Comparison of ENCODE assay signal across 10 mouse cellular contexts in the genomic region with DNA sequence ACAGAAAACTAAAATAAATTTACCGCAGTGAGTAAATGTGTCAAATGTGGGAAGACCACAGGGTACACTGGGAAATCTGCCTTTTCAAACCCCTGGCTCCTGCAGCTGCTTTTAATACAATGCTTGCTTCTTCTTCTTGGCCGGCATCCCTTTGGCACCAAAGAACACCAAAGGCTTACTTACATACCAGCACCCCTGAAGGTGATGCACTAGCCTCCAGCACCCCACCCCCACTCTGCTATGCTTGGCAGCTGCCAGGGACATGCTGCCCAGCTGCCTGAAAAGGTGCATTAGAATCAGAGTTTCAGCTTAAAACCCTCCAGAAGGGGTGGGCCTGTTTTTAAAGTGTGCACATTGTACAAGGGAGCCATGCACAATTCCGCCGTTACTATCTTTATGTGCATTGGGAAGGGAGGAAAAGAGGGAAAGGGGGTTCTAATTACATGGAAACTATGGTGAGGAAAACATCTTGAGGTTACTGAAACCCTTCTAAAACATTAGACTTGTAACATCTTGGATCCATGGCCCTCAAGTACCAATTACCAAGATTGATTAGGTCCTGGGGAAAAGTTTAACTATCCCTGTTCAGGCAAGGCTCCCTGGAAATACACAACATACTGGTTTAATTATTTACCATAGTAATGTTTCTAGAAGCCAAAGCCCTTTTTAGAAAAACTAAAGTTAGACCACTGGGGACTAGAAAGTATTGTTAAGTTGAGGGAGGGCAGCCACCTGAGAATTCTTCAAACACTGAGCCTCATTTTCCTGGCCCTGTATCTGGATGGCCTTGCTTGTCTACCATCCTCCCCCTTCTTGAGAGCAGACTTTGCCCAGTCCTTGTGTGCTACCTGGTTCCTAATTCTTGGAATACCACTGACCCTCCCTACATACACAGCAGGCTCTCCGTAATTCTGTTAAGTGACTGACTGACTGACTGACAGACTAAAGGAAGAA. TPM values are rescaled to one million over a fixed set of nuclear protein-coding genes. Genes with fewer than 3 reads are reported as not detected.
DNase-seq lines count a peak whose midpoint lies in the region; ATAC-seq and TF ChIP-seq lines count a peak whose summit lies in the region.
"Had no signal": no experiment of that assay in that cellular context is flagged by ENCODE, and none has a peak within 500 bp of the region (broad histone marks: within the 10 kb centered on the region; RNA-seq: fewer than 3 reads in every experiment).

No protein-coding gene starts in this region.

- peaks cover 32% of the 10 kb centered on the region for H3K4me1 ChIP-seq in limb, embryonic 11.5 days (ENCODE audit: control insufficient read depth, insufficient read depth, low read length)
- 0 out of 2 replicates have a peak, but pooled peaks cover 3% of the 10 kb centered on the region for H3K4me1 ChIP-seq in cerebellum, adult 2 months (ENCODE audit: control insufficient read depth, insufficient read depth, low read length)

- no peaks in the 10 kb centered on the region for H3K36me3 ChIP-seq in limb, embryonic 11.5 days (ENCODE audit: control insufficient read depth, insufficient read depth, low read length)
- H3K36me3 ChIP-seq: G1E; midbrain, embryonic 15.5 days had no signal

- WGBS in limb, embryonic 11.5 days, result 20% methylated on average over 5 of the region's 5 CpGs
- WGBS in cerebellum, adult 2 months, result 71% methylated on average over 5 of the region's 5 CpGs

- no peaks in the 10 kb centered on the region for H3K9me3 ChIP-seq in limb, embryonic 11.5 days (ENCODE audit: control insufficient read depth, low read length)
- H3K9me3 ChIP-seq: G1E; midbrain, embryonic 15.5 days had no signal

- no peak overlapping the region for H3K4me3 ChIP-seq in limb, embryonic 11.5 days (ENCODE audit: low read depth, low read length)
- no peak overlapping the region for H3K4me3 ChIP-seq in cerebellum, adult 2 months (replicated peaks; ENCODE audit: insufficient read depth, low read depth, low read length)
- H3K4me3 ChIP-seq: midbrain, embryonic 15.5 days had no signal

- no peaks in the 10 kb centered on the region for H3K27me3 ChIP-seq in limb, embryonic 11.5 days (ENCODE audit: control insufficient read depth, insufficient read depth, low read length)
- no peaks in the 10 kb centered on the region for H3K27me3 ChIP-seq in cerebellum, adult 2 months (ENCODE audit: control insufficient read depth, insufficient read depth, low read length)
- H3K27me3 ChIP-seq: midbrain, embryonic 15.5 days had no signal

- no peak for TF ChIP-seq POLR2A in cerebellum, adult 2 months (IDR thresholded peaks at IDR 0.05; ENCODE audit: borderline replicate concordance, insufficient read depth, low read length)

- no peak for TF ChIP-seq CTCF in cerebellum, adult 2 months (IDR thresholded peaks at IDR 0.05; ENCODE audit: borderline replicate concordance, insufficient read depth, low read depth, low read length)

- peak overlapping the region; percentile 61; the same call in 1 of the 2 replicates for H3K27ac ChIP-seq in limb, embryonic 11.5 days (replicated peaks; ENCODE audit: low read depth, low read length)
- no peak overlapping the region for H3K27ac ChIP-seq in cerebellum, adult 2 months (ENCODE audit: insufficient read depth, low read length)
- H3K27ac ChIP-seq: midbrain, embryonic 15.5 days had no signal

- DNase-seq in ovary, adult 18-20 months (ENCODE audit: low spot score), result peak; percentile 25
- no peak for DNase-seq in ovary, postnatal 14 days (ENCODE audit: low spot score)
- peak; percentile 79 for DNase-seq in kidney, adult 11 months
- peak; percentile 64 for DNase-seq in limb, embryonic 11.5 days (ENCODE audit: low spot score)
- DNase-seq in thymus, postnatal 14 days, result peak; percentile 85
- no peak for DNase-seq in layer of hippocampus, adult 9-10 months (ENCODE audit: low spot score)
- DNase-seq in cerebellum, adult 2 months, result no peak

- ATAC-seq in limb, embryonic 11.5 days (ENCODE audit: insufficient number of reproducible peaks, low FRiP score, low TSS enrichment, low read depth), result no peak
- no peak for ATAC-seq in inflammation-experienced regulatory T-cells, adult 6 months
- ATAC-seq: midbrain, embryonic 15.5 days had no signal

- H3K9ac ChIP-seq in limb, embryonic 11.5 days (ENCODE audit: low read length), result no peak overlapping the region
- H3K9ac ChIP-seq: midbrain, embryonic 15.5 days had no signal

- no peak overlapping the region for H3K4me2 ChIP-seq in limb, embryonic 11.5 days (ENCODE audit: low read depth, severe bottlenecking)
- H3K4me2 ChIP-seq: midbrain, embryonic 15.5 days had no signal

RNA-seq across cellular contexts. Expression of gene Usp3, which starts 3.1 kb away (rescaled TPM):
- polyA plus RNA-seq in limb, embryonic 11.5 days (2014; fragmentation: Nextera tagmentation; extraction: Ambion mirVana), result 90.9 and 102 TPM in 2 replicates
- polyA plus RNA-seq in inflammation-experienced regulatory T-cells, adult 6 months (2017; shearing (Covaris generic)), result 100 to 1,000 TPM in 1 of 3 experiments, 10 to 100 TPM in 2; 82.2 to 141 (median 98.8) TPM
- 89.3 and 97.0 TPM in 2 replicates for polyA plus RNA-seq in cerebellum, adult 2 months (2012; rRNA removed)

Comparison
In these comparisons a context has a peak if more than half of its experiments do, and no peak if none do; other contexts are left out.
1. DNase-seq: peak in ovary, adult 18-20 months (single experiment), kidney, adult 11 months (single experiment), limb, embryonic 11.5 days (single experiment) and thymus, postnatal 14 days (single experiment); none in ovary, postnatal 14 days (single experiment), layer of hippocampus, adult 9-10 months (single experiment) and cerebellum, adult 2 months (0 of 2).